15 mouse cellular contexts compared by ENCODE assay signal in genomic region chr4:25684976-25685375, GRCm38 (mm10).
DNase-seq lines count a peak whose midpoint lies in the region; ATAC-seq and TF ChIP-seq lines count a peak whose summit lies in the region.
"Had no signal": no experiment of that assay in that cellular context is flagged by ENCODE, and none has a peak within 500 bp of the region (broad histone marks: within the 10 kb centered on the region; RNA-seq: fewer than 3 reads in every experiment).

No protein-coding gene starts in this region.

- 90% methylated on average over 3 of the region's 3 CpGs for WGBS in limb, embryonic 11.5 days
- 93% methylated on average over 3 of the region's 3 CpGs for WGBS in limb, embryonic 10.5 days

- DNase-seq in embryo, embryonic 11 days, result peak; percentile 11
- no peak for DNase-seq in embryo, embryonic 10.5 days (ENCODE audit: low spot score)
- DNase-seq in limb, embryonic 11.5 days (ENCODE audit: low spot score), result peak; percentile 30
- DNase-seq in limb, embryonic 10.5 days (ENCODE audit: low spot score), result no peak
- peak; percentile 33 for DNase-seq in kidney, adult 9 months
- DNase-seq in gastrocnemius, adult 18-20 months (ENCODE audit: low spot score), result no peak
- no peak for DNase-seq in adrenal gland, adult 18-20 months (ENCODE audit: low spot score in 2 of 2)
- DNase-seq: adrenal gland, adult 8-10 months; cerebellum, postnatal 36 days; lung, postnatal 14 days had no signal

- TF ChIP-seq CTCF in E14TG2a.4 (conservative IDR thresholded peaks at IDR 0.05; ENCODE audit: low read length), result peak; percentile 65

- no peaks in the 10 kb centered on the region for H3K27me3 ChIP-seq in limb, embryonic 11.5 days (ENCODE audit: control insufficient read depth, insufficient read depth, low read length)
- no peaks in the 10 kb centered on the region for H3K27me3 ChIP-seq in limb, embryonic 10.5 days (ENCODE audit: low read depth, poor library complexity, severe bottlenecking)
- no peaks in the 10 kb centered on the region for H3K27me3 ChIP-seq in E14TG2a.4 (ENCODE audit: insufficient read depth, low read length)
- H3K27me3 ChIP-seq: limb, embryonic 13.5 days; neural tube, embryonic 12.5 days had no signal

- ATAC-seq in limb, embryonic 11.5 days (ENCODE audit: insufficient number of reproducible peaks, low FRiP score, low TSS enrichment, low read depth), result no peak

- H3K4me3 ChIP-seq in limb, embryonic 11.5 days (ENCODE audit: low read depth, low read length), result no peak overlapping the region
- no peak overlapping the region for H3K4me3 ChIP-seq in limb, embryonic 10.5 days
- H3K4me3 ChIP-seq in E14TG2a.4 (replicated peaks; ENCODE audit: low read length), result no peak overlapping the region
- H3K4me3 ChIP-seq: limb, embryonic 13.5 days; neural tube, embryonic 12.5 days had no signal

- no peak overlapping the region for H3K27ac ChIP-seq in limb, embryonic 11.5 days (replicated peaks; ENCODE audit: low read depth, low read length)
- H3K27ac ChIP-seq in limb, embryonic 10.5 days, result no peak overlapping the region
- H3K27ac ChIP-seq: hindbrain, embryonic 14.5 days; limb, embryonic 13.5 days; neural tube, embryonic 12.5 days had no signal

- H3K4me2 ChIP-seq in limb, embryonic 11.5 days (ENCODE audit: low read depth, severe bottlenecking), result no peak overlapping the region
- H3K4me2 ChIP-seq: hindbrain, embryonic 14.5 days; limb, embryonic 13.5 days; midbrain, embryonic 11.5 days; neural tube, embryonic 12.5 days had no signal

- no peaks in the 10 kb centered on the region for H3K9me3 ChIP-seq in limb, embryonic 11.5 days (ENCODE audit: control insufficient read depth, low read length)
- no peaks in the 10 kb centered on the region for H3K9me3 ChIP-seq in limb, embryonic 10.5 days (replicated peaks)
- H3K9me3 ChIP-seq in E14TG2a.4 (ENCODE audit: low read length), result no peaks in the 10 kb centered on the region
- H3K9me3 ChIP-seq: limb, embryonic 13.5 days; neural tube, embryonic 12.5 days had no signal

- H3K36me3 ChIP-seq in limb, embryonic 11.5 days (ENCODE audit: control insufficient read depth, insufficient read depth, low read length), result no peaks in the 10 kb centered on the region
- no peaks in the 10 kb centered on the region for H3K36me3 ChIP-seq in limb, embryonic 10.5 days
- H3K36me3 ChIP-seq in E14TG2a.4 (ENCODE audit: insufficient read depth, low read length), result no peaks in the 10 kb centered on the region
- H3K36me3 ChIP-seq: limb, embryonic 13.5 days; neural tube, embryonic 12.5 days had no signal

- no peaks in the 10 kb centered on the region for H3K4me1 ChIP-seq in limb, embryonic 11.5 days (ENCODE audit: control insufficient read depth, insufficient read depth, low read length)
- H3K4me1 ChIP-seq in limb, embryonic 10.5 days, result no peaks in the 10 kb centered on the region
- no peaks in the 10 kb centered on the region for H3K4me1 ChIP-seq in E14TG2a.4 (replicated peaks; ENCODE audit: low read depth, low read length)
- H3K4me1 ChIP-seq: limb, embryonic 13.5 days; neural tube, embryonic 12.5 days had no signal

- no peak overlapping the region for H3K9ac ChIP-seq in limb, embryonic 11.5 days (ENCODE audit: low read length)
- H3K9ac ChIP-seq: hindbrain, embryonic 14.5 days; limb, embryonic 13.5 days; neural tube, embryonic 12.5 days had no signal

Comparison
In these comparisons a context has a peak if more than half of its experiments do, and no peak if none do; other contexts are left out.
1. DNase-seq: peak in embryo, embryonic 11 days (single experiment), limb, embryonic 11.5 days (single experiment) and kidney, adult 9 months (single experiment); none in embryo, embryonic 10.5 days (single experiment), limb, embryonic 10.5 days (single experiment), gastrocnemius, adult 18-20 months (single experiment) and adrenal gland, adult 18-20 months (0 of 2).